Mouse (Mus musculus): ENCODE results near the gene Tbx5.

Gene Tbx5

DNA sequence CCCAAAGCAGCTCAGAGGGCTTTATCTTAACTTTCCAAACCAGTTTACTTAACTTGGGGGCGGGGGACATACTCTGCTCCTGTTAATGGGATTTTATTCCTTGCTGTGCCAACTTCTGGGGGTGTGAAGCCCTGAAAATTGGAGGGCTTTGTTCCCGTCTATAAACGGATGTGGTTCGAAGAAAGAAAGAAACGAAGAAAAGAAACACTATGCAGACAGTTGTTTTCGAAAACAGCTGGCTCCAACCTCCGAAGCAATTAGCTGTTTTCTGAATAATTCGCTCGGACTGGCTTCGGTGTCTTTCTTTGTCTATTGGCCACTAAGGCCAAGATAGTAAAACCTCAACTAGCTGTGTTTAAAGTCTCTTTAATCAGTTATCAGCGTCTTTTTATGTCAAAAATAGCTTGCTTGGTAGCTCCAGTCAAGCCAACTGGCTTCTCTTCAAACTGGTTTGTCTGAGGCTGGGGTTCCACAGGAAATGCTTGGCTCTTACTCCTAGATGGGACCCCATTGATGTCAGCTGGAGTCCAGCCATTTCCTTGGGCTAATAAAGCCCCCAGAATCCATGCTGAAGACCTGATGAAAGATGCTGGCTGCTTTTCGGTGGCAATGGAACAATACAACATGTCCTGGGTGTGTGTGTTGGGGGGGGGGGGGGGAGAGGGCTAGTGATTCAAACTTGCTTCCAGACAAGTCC is 21.3 kb upstream of the Tbx5 start:
- no peak for DNase-seq (ENCODE audit: low spot score in 2 of 2)

DNA sequence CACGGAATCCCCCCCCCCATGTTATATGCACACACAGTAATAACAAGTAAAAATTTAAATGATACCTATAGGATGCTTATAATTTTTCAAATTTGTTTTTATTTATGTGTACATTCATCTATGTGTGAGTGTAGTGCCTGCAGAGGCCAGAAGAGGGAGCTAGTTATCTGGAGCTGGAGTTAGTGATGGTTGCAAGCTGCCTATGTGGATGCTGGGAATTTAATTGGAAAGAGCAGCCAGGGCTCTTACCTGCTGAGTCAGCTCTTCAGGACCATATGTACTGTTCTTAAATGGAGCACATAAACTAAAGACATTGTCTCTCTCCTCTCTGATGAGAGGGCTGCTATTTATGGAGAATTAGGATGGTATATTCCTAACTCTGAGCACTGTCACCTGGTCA is 17.2 kb upstream of the Tbx5 start:
- no peak for DNase-seq (ENCODE audit: low spot score in 2 of 2)

DNA sequence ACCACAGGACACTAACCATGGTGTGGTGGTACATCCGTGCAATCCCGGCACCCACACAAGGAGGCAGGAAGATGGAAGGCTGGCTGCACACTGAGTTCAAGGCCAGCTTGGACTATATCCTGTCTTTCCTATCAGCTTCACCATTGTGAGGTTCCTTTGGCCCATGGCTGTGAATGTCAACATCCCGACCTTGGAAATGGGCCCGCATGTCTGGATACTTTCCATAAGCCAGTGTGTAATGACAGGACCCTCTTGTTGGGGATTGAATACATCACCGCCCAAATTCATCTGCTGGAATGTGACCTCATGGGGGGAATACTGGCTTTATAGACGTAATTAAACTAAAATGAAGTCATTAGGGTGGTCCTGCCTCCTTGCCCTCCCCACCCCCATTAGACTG is 12.0 kb upstream of the Tbx5 start:
- DNase-seq (ENCODE audit: low spot score in 2 of 2): no peak

DNA sequence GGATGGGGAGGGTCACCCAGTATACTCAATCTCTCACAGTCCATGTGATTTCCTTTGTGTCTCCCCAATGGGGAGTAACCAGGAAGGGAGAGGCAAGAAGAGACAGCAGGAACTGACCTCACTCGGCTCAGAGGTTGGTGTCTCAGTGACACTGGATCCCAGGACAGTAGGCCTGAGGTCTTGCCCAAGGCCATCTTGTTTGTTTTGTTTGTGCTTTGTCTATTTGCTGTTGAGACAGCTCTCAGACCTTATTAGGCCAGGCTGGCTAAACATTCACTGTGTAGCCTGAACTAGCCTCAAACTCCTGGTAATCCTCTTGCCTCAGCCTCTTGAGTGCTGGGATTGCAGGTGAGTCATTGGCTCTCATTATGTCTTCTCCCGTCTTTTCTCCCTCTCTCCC is 11.0 kb upstream of the Tbx5 start:
- DNase-seq (ENCODE audit: low spot score in 2 of 2): no peak

DNA sequence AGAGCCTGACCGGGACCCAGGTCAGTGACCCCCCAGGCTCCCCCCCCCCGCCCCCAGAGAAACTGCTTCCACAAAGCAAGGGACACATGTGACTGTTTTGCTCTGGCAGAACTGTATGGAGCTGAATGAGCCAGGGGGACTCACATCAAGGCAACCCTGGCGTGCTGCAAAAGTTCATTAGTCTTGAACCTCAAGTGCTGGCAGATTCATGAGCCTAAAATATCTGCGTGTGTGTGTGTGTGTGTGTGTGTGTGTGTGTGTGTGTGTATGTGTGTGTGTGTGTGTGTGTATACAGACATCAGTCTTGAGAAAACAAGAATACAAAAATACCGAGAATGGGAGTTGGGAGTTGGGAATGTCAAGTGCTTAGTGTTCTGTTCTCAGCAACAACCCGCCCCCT is 5.1 kb upstream of the Tbx5 start:
- DNase-seq (ENCODE audit: low spot score in 2 of 2): no peak

DNA sequence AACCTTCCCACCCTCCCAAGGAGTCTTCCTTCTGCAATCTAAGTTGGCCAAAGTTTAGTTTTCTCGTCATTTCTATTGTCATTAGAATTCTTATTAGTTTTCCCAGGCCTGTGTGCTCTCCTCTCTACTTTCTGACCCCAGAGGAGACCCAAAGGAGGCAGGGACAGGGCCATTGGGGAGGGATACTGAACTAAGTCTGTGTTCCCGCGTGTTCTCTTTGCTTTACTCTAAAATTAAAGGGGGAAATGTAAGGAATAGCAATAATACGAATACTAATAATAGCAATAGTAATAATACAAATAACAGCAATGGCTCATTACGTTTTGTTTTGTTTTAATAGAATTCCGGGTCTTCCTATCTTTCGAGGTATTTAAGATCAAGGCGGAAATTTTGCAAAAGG is 1.9 kb upstream of the Tbx5 start:
- DNase-seq (ENCODE audit: low spot score in 2 of 2): no peak

DNA sequence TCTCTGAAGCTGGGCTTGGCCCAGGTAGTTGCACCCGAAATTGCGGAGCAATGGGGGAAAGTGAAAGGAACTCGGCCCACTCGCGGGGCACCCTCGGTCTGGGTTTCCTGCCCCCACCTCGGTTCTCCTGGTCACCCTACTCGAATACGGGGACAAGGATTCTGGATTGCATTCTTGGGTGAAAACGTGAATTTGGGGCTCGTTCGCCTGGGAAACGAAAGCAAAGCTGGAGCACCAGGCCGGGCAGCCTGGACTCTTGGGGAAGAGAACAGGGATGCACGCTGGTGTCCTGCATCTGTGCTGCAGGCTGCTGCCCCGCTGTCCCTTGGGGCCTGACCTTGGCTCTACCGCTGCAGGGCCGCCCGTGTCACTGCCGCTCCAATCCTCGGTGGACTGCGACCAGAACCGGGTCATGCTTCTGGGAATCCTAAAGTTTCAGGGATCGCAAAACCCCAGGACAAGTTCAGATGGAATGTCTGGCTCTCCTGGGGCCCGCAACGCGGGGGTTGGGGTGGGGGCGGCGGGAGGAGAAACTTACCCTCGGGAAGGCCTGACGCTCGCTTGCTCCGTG is 1.2 kb upstream of the Tbx5 start:
- DNase-seq (ENCODE audit: low spot score in 2 of 2): no peak

DNA sequence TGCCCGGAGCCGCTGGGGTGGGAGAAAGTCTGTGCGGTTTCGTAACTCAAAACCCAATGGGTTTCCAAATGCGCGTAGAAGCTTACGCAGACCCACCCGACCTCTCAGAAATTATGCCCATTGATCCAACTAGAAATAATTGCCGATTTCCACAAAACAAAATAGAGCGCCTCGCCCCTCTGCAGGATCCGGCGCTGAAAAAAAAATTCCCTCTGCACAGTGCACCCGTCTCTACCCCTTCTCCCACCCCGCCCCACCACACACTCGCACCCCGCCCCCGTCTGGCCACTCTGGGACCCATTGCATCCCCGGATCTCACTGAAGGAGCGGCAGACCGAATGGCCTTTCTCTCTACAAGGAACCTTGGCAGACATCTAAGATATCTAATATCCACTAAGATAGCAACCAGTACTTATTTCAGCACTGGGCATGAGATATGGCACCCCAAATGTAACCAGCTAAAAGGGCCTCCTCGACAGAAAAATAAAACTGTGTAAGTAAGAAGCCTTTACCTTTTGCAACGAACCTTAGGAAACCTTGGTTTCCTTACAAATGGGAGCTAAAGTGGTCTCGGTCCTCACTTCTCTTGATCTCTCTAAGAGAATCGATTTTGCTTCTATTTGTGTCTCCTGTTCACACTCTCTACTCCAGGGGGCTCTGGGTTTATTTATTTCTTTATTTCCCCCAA is 533 bp upstream of the Tbx5 start:
- no peak for DNase-seq (ENCODE audit: low spot score in 2 of 2)

DNA sequence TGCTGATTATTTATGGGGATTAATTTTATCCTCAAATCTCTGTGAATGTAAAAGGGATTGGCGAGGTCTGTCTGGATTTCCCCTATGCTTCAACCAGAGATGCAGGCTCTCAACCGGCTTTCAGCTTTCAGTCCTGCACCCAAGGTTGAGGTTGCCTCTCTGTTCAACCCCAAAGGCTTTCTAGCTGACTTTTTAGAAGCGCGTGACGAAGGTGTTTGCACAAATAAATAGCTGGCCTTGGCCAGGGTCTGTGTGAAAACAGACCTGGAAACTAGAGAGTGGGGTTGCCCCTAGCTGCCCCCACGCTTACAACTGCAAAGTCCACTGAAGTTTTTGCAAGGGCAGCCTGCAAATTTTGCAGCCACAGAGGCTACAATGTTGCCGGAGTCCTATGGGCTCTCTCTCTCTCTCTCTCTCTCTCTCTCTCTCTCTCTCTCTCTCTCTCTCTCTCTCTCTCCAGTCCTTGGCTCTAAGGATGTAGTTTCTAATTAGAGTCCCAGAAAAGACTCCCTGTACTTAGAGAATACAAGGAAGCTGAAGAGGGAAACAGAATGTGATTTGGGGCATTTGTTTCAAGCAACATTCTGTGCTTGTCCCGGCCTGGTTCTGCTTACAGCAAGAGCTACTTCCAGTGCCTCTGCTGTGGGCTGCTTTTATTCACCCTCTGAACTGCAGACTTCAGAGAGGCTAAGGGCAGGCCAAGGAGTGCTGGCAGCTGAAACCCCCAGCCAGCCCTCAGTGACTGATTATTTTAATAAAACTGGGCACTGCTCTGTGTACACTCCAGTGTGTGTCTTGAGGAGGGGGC is 959 bp downstream of the Tbx5 start:
- no peak for DNase-seq (ENCODE audit: low spot score in 2 of 2)

DNA sequence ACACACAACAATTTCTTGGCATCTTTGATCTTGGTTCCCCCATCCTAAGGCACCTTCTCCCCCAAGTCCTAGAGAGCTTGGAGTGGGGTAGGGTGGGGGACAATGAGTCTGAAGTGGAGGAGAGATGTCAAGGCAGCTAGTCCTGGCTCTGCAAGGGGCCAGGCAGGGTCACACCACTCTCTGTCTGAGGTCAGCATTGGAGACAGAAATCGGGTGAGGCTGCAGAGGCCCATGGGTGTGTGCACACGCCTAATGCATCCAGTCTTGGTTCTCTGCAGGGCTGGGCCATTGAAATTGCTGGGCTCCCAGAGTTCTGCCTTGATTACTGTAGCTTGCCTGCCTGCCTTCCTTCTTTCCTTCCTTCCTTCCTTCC is 1.5 kb downstream of the Tbx5 start:
- no peak for DNase-seq (ENCODE audit: low spot score in 2 of 2)

DNA sequence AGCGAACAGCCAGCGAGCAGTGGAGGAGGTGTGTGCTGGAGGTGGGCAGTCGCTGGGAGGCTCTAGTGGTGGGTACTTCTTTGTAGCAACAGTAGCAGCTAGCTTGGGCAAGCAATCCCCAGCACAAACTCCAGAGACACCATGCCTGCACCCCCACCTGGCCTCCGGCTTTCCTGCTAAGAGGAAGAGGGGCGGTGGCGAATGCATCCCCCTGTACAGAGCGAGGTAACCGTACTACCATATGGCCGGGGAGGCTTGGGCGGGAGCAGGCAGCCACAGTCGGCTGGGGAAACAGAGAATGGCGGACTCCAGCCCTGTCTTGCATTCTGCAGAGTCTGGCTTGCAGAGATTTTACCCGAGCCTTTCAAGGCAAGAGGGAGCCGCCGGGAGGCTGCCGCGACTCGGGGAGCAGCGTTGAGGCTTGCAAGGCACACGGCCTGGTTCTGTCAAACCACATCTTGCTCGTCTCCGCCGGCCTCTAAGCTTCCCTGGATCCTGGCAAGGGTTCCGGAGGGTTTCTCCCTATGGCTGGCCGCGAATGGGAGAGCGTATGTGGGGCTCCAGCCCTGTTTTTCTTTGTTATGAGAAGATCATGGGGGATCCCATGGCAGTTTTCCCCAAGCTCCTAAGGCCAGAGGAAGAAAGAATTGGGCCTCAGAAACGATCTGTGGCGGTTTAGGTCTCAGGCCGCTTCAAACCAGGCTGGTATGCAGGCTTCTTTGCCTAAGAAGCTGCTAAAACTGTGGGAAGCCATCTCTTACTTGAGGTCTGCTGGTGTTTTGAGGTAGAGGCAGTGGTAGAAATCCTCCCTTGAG is 2.8 kb downstream of the Tbx5 start:
- no peak for DNase-seq (ENCODE audit: low spot score in 2 of 2)

DNA sequence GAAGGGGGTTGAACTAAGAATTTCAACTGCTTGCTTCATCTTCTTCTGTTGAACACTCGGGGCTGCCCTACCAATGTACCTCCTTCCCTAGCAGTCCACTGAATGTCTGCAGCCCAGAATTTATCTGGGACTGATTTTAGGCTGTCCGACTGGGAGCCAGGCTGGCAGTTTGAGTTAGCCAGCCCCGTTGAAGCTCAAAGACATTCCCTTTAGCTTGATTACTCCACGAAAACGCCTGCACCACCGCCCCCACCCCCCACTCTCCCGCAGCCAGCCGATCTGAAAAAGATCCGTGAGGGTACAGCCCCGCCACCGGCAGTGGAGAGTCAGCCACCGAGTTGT is 3.4 kb downstream of the Tbx5 start:
- DNase-seq (ENCODE audit: low spot score in 2 of 2): no peak

DNA sequence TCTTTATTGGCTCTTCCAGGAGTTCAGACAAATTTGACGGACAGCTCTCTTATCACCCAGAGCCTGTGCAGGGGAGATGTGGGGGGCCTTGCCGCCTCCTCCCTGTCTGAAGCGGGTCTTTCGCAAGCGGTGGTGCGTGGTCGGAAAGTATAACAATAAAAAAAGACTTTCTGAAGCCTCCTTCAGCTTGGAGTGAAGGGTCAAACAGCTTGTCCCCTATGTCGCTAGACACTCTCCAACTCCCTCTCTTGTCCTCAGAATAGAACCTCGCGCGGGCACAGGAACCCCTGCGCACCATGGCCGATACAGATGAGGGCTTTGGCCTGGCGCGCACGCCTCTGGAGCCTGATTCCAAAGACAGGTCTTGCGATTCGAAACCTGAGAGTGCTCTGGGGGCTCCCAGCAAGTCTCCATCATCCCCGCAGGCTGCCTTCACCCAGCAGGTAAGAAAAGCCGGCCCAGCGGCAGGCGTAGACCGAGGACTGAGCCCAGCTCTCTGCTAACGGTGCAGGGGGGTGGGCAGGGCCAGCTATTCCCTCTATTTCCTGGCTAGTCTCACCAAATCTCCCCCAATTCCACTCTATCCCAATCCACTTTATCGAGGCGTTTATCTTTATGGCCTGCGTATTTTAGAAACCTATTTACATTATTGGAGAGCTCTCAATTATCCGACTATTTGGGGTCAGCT is 4.3 kb downstream of the Tbx5 start:
- DNase-seq (ENCODE audit: low spot score in 2 of 2): no peak

DNA sequence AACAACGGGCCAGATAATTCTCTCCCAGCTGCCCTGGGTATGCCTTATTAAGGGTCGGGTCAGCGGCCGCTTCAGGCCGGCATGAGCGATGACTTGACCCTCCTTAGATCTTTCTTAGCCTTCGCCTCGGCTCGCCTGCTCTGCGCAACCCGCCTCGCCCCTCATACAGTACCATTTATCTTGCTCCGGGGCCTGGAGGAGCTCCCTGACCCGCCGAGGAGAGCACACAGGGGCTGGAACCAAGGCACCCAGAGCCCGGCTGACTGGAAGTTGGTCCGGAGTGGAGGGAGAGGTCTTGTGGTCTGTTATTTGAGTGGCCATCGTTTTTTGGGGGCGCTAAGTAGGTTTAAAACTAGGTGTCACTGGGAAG is 4.8 kb downstream of the Tbx5 start:
- DNase-seq (ENCODE audit: low spot score in 2 of 2): no peak

DNA sequence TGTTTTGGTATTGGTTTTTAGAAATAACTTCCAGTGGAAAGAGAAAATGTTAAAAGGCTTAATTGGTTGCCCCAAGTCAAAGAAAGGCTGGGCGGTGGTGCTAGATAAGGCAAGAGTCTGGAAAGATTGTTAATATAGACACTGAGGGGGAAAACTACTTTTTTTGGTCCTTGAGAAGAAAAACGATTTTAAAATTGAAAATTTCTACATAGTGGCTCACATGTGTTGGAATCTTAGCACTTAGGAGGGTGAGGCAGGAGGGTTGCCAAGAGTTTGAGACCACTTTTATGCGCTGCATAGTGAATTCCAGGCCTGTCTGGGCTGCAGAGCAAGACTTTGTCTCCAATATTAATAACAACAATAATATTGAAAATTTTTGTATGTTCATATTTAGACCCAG is 5.4 kb downstream of the Tbx5 start:
- no peak for DNase-seq (ENCODE audit: low spot score in 2 of 2)

DNA sequence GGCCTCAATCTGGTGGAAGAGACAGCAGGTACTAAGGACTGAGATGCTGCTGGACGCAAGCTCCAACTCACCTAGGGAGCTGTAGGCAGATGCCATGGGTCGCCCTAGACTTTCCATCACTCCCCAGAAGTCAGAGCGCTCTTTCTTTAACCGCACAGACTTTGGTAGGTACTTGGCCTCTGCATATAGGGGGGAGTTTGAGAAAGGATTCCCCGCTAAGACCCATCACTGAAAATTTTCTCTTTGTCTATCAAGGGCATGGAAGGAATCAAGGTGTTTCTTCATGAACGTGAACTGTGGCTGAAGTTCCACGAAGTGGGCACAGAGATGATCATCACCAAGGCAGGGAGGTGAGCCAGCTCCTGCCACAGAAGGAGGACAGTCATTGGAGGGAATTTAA is 6.0 kb downstream of the Tbx5 start:
- DNase-seq (ENCODE audit: low spot score in 2 of 2): no peak

DNA sequence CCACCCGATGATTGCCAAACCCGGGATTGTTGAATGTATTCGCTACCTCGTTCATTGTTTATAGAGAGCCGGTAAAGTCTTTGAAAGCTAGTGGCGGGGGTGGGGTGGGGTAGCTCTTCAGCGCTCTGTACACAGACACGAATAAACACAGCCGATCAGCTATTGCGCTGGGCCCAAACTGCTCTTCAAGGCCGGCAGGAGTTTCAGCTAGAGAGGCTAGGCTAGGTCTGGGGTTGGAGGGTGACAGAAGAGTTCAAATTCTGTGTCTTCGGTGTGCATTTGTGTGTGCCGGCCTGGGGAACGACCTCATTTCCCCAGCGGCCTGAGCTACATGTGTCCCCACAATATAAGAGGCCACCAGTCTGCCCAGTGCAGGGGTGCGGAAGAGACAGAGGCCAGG is 6.7 kb downstream of the Tbx5 start:
- DNase-seq (ENCODE audit: low spot score in 2 of 2): no peak

DNA sequence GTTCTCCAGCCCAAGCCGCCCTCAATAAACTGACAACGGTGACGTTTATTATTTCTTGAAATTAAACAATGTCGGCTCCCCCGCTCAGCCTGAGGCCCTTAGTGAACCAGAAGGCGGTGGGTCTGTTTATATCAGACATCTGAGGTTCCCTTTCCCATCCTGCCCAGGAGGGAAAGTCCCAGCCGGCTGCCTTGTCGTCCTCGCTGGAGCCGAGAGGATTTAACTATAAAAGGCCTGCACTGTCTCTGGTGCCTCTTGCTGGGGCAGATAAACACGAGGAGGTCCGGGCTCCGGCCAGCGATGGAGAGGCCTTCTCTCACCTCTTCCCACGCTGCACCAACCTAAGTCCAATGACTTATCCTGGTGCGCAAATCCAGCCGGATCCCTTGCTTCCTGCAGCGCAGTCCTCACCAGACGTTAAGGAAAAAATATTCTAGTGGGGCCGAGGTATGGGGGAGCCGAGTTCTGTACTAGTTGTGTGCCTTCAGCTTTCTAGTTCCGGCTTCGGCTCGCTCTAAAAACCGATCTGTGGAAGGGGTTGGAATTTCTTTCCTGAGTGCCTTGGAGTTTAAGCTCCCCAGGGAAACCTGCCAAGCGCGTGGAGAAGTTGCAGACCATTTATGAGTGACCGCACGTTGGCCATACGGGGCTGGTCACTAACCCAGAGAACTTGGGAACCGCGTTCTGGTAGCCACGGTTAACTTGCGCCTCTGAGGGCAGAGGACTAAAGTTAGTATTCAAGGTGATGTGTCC is 7.3 kb downstream of the Tbx5 start:
- no peak for DNase-seq (ENCODE audit: low spot score in 2 of 2)

DNA sequence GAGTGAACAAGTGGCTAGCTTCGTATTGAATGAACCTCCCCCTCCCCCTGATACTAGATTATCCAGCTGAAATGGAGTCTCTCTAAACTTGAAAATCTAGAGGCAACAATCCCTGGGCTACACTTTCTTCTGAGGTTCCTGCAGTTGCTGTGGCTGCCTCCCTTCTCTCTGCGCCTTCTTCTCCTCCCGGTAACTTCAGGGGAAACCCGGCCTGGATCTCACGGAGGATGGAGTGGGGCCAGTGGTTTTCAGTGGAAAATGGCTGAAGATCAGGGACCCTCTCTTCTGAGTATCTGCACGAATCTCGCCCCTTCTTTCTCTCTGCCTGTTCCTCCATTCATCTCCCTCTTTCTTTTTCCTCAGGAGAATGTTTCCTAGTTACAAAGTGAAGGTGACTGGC is 7.9 kb downstream of the Tbx5 start:
- DNase-seq (ENCODE audit: low spot score in 2 of 2): no peak

DNA sequence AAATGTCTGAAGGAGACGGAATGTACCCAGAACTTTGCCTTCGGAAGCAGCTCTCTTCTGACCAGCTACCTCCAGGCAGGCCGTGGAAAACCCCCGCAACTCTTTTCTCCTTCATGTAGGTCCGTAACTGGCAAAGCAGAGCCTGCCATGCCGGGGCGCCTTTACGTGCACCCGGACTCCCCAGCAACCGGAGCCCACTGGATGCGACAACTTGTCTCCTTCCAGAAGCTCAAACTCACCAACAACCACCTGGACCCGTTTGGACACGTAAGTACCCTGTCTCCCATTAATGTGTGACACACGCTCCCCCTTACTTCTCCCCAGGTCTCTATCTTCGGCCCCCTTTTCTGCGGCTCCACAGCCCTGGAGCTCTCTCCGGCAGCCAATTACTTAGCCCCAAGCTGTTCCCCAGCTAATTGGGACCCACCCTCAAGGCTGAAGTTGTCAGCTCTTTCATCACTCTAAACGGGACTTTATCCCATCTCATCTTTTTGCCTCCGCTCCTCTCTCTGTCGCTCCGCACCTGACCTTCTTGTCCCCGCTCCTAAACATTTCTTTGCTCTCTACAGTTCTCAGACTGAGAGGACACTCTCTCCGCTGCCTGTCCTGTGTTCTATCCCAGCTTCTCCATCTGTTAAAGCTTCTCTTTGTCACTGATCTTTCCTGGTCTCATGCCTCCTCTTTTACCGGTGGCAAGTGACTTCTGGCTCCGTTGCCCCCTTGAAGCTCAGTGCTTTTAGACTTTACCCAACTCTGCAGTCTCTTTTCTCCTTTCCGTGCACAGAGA is 9.4 kb downstream of the Tbx5 start:
- DNase-seq (ENCODE audit: low spot score in 2 of 2): no peak

Data from spleen, postnatal 10 days (tissue).